Mouse (Mus musculus) limb, embryonic 11.5 days (tissue): Measurements from ENCODE around the gene Rinl. TPM values are rescaled to one million over a fixed set of nuclear protein-coding genes. Genes with fewer than 3 reads are reported as not detected.

Source experiments
- ATAC-seq: fragments of 200-750 bp; cut with Nextera tagmentation; 2 replicates; pipeline ENCODE4 v1.8.0; 2017; ENCODE audit warnings: low read depth; ENCODE audit not compliant: insufficient number of reproducible peaks, low FRiP score, low TSS enrichment
- DNase-seq: peaks from one replicate; pipeline ENCODE4 v3.0.0-alpha.2; 2015; ENCODE audit warnings: low spot score
- H3K27ac ChIP-seq: fragments of 300-500 bp; sonication (generic); replicated peaks from 2 replicates; pipeline ENCODE4 v1.5.1; 2014; ENCODE audit warnings: low read depth, mild to moderate bottlenecking, low read length
- H3K27me3 ChIP-seq: fragments of 300-500 bp; sonication (generic); 2 replicates; pipeline ENCODE4 v1.6.1; 2014; ENCODE audit warnings: mild to moderate bottlenecking, low read length, mixed read lengths; ENCODE audit not compliant: control insufficient read depth, insufficient read depth
- H3K36me3 ChIP-seq: fragments of 300-500 bp; sonication (generic); 2 replicates; pipeline ENCODE4 v1.6.1; 2014; ENCODE audit warnings: mild to moderate bottlenecking, low read length, moderate library complexity, mixed read lengths; ENCODE audit not compliant: control insufficient read depth, insufficient read depth
- H3K4me1 ChIP-seq: fragments of 300-500 bp; sonication (generic); 2 replicates; pipeline ENCODE4 v1.6.1; 2014; ENCODE audit warnings: low read length, mixed read lengths; ENCODE audit not compliant: control insufficient read depth, insufficient read depth
- H3K4me2 ChIP-seq: fragments of 300-500 bp; sonication (generic); 2 replicates; pipeline ENCODE4 v1.6.1; 2014; ENCODE audit warnings: low read depth, mild to moderate bottlenecking, moderate library complexity; ENCODE audit not compliant: severe bottlenecking
- H3K4me3 ChIP-seq: fragments of 300-500 bp; sonication (generic); 2 replicates; pipeline ENCODE4 v1.5.1; 2014; ENCODE audit warnings: low read depth, low read length
- H3K9ac ChIP-seq: fragments of 300-500 bp; sonication (generic); 2 replicates; pipeline ENCODE4 v1.6.1; 2014; ENCODE audit warnings: mild to moderate bottlenecking, low read length
- H3K9me3 ChIP-seq: fragments of 300-500 bp; sonication (generic); 2 replicates; pipeline ENCODE4 v1.6.1; 2016; ENCODE audit warnings: low read length; ENCODE audit not compliant: control insufficient read depth
- WGBS: fragments of 180-500 bp; shearing (Covaris S2); extraction: QIAGEN DNeasy Blood & Tissue Kit; methylation state at CpG from one replicate; pipeline ENCODE4 v1.1.7; 2014; 5-methylcytosine and 5-hydroxymethylcytosine counted together
- polyA plus RNA-seq: library from polyadenylated mRNA; unstranded; fragments of >200 nt; fragmentation: Nextera tagmentation; extraction: Ambion mirVana; gene quantifications from 2 replicates; pipeline ENCODE4 v1.2.1, GENCODE M21; 2014

The Rinl gene
- polyA plus RNA-seq, 1 experiment from 2014 or later, result 3.2 TPM

- Histone ChIP-seq H3K4me2 (no peak overlapping the region), H3K9ac (no peak overlapping the region), H3K27ac (peak overlapping the region; percentile 33; the same call in 1 of the 2 replicates), H3K4me3 (no peak overlapping the region), H3K9me3 (no peaks in the 10 kb centered on the region), H3K4me1 (peaks cover 18% of the 10 kb centered on the region), H3K27me3 (no peaks in the 10 kb centered on the region), H3K36me3 (no peaks in the 10 kb centered on the region; the same call in none of the 2 replicates)
- DNase-seq (no peak), ATAC-seq (no peak)
- 71% methylated on average over 3 of the region's 3 CpGs for WGBS
Measured at GRCm38 (mm10) chr7:28789235-28789634, 466 bp downstream of the Rinl start.

- H3K27ac ChIP-seq, result 0 out of 2 replicates have a peak overlapping the region, but pooled peaks have one; percentile 15
- H3K4me1 ChIP-seq, result peaks cover 18% of the 10 kb centered on the region
- 54% methylated on average over 8 of the region's 8 CpGs for WGBS
- DNase-seq (no peak), ATAC-seq (no peak)
- H3K27me3 ChIP-seq, result no peaks in the 10 kb centered on the region
- no peak overlapping the region for H3K4me3 ChIP-seq
- no peaks in the 10 kb centered on the region for H3K9me3 ChIP-seq
- no peak overlapping the region for H3K9ac ChIP-seq
- no peak overlapping the region for H3K4me2 ChIP-seq
- no peaks in the 10 kb centered on the region; the same call in none of the 2 replicates for H3K36me3 ChIP-seq
Measured at GRCm38 (mm10) chr7:28790066-28790806, 1.5 kb downstream of the Rinl start.

- H3K9me3 ChIP-seq, result no peaks in the 10 kb centered on the region
- no peaks in the 10 kb centered on the region; the same call in 1 of the 2 replicates for H3K36me3 ChIP-seq
- H3K4me1 ChIP-seq, result peaks cover 18% of the 10 kb centered on the region
- no peak overlapping the region for H3K9ac ChIP-seq
- DNase-seq, result no peak
- H3K27ac ChIP-seq, result no peak overlapping the region
- H3K4me3 ChIP-seq, result no peak overlapping the region
- no peaks in the 10 kb centered on the region for H3K27me3 ChIP-seq
- ATAC-seq, result no peak
- H3K4me2 ChIP-seq, result no peak overlapping the region
Measured at GRCm38 (mm10) chr7:28791706-28792105, 2.9 kb downstream of the Rinl start.

- Histone ChIP-seq H3K9ac (no peak overlapping the region), H3K9me3 (no peaks in the 10 kb centered on the region), H3K27ac (no peak overlapping the region), H3K4me3 (no peak overlapping the region), H3K27me3 (no peaks in the 10 kb centered on the region), H3K4me2 (no peak overlapping the region), H3K36me3 (no peaks in the 10 kb centered on the region), H3K4me1 (peaks cover 20% of the 10 kb centered on the region)
- ATAC-seq (no peak), DNase-seq (no peak)
- WGBS, result 78% methylated on average over 12 of the region's 14 CpGs
Measured at GRCm38 (mm10) chr7:28792391-28793185, 3.8 kb downstream of the Rinl start.

- Histone ChIP-seq H3K9ac (no peak overlapping the region), H3K4me2 (no peak overlapping the region), H3K9me3 (no peaks in the 10 kb centered on the region), H3K4me3 (no peak overlapping the region), H3K36me3 (no peaks in the 10 kb centered on the region), H3K4me1 (peaks cover 16% of the 10 kb centered on the region), H3K27me3 (no peaks in the 10 kb centered on the region), H3K27ac (no peak overlapping the region)
- no peak for DNase-seq
- 35% methylated on average over 2 of the region's 2 CpGs for WGBS
- no peak for ATAC-seq
Measured at GRCm38 (mm10) chr7:28793834-28794233, 5.1 kb downstream of the Rinl start.

- Histone ChIP-seq H3K27ac (no peak overlapping the region), H3K4me1 (peaks cover 10% of the 10 kb centered on the region), H3K9me3 (no peaks in the 10 kb centered on the region), H3K4me2 (no peak overlapping the region), H3K4me3 (no peak overlapping the region), H3K36me3 (no peaks in the 10 kb centered on the region), H3K27me3 (no peaks in the 10 kb centered on the region), H3K9ac (no peak overlapping the region)
- ATAC-seq (no peak), DNase-seq (no peak)
- WGBS, result 91% methylated on average over 3 of the region's 3 CpGs
Measured at GRCm38 (mm10) chr7:28794496-28794895, 5.7 kb downstream of the Rinl start.

DNA sequence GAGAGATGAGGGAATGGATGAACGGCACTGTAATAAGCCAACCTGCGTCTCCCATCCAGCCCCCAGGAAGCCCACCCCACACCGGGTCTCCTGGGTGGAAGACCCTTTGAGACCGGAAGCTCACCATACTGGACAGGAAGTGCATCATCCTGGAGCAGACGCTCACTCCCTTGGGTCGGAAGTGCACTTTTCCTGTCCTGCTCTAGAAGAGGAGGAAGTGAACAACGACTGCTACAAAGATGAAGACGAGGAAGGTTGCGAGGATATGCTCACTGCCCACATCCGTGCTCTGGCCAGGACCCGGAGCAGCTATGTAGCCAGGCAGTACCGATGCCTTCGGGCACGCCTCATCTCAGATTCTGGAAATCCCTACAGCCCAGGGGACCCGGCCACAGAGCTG lies 7.1 kb downstream of the Rinl start:
- DNase-seq (no peak), ATAC-seq (no peak)
- H3K9ac ChIP-seq, result no peak overlapping the region
- H3K27ac ChIP-seq, result no peak overlapping the region
- H3K4me2 ChIP-seq, result no peak overlapping the region
- H3K27me3 ChIP-seq, result no peaks in the 10 kb centered on the region
- H3K4me1 ChIP-seq, result peaks cover 2% of the 10 kb centered on the region; the same call in 1 of the 2 replicates
- no peaks in the 10 kb centered on the region for H3K36me3 ChIP-seq
- WGBS, result 75% methylated on average over 15 of the region's 15 CpGs
- no peak overlapping the region for H3K4me3 ChIP-seq
- H3K9me3 ChIP-seq, result no peaks in the 10 kb centered on the region

DNA sequence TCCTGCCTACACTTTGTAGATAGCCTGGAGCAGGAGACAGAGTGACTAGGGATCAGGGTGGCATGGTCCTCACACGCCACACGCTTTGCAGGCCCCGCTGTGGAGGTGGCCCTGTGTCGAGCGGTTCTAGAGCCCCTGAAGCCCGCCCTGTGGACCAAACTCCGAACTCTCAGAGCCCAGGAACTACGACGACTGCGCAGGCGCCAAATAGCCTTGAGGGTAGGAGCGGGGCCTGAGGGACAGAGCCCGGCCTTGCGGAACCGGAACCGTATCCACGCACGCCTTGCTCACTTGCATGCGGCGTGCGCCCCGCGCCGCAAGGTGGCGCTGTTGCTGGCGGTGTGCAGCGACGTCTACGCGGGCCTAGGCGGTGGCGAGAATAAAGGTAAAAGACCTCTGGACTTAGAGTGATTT lies 7.8 kb downstream of the Rinl start:
- no peak overlapping the region for H3K27ac ChIP-seq
- no peaks in the 10 kb centered on the region for H3K27me3 ChIP-seq
- DNase-seq, result peak; percentile 81
- peaks cover 2% of the 10 kb centered on the region; the same call in 1 of the 2 replicates for H3K4me1 ChIP-seq
- peak overlapping the region; percentile 38; the same call in 1 of the 2 replicates for H3K9ac ChIP-seq
- peak overlapping the region; percentile 7; the same call in 1 of the 2 replicates for H3K4me3 ChIP-seq
- H3K4me2 ChIP-seq, result peak overlapping the region; percentile 27; the same call in 1 of the 2 replicates
- no peaks in the 10 kb centered on the region for H3K9me3 ChIP-seq
- 17% methylated on average over 32 of the region's 32 CpGs for WGBS
- ATAC-seq, result peak; percentile 58; the same call in 1 of the 2 replicates
- no peaks in the 10 kb centered on the region for H3K36me3 ChIP-seq
